Mouse (Mus musculus) adrenal gland, postnatal 0 days (tissue): ENCODE data around the gene Braf. TPM values are rescaled to one million over a fixed set of nuclear protein-coding genes. Genes with fewer than 3 reads are reported as not detected.

Experiments
- polyA plus RNA-seq: library from polyadenylated mRNA; unstranded; fragments of >200 nt; fragmentation: Nextera tagmentation; extraction: Ambion mirVana; gene quantifications from 2 replicates; pipeline ENCODE4 v1.2.1, GENCODE M21; 2015

The Braf gene
- polyA plus RNA-seq: 7.8 and 8.3 TPM in 2 replicates

DNA sequence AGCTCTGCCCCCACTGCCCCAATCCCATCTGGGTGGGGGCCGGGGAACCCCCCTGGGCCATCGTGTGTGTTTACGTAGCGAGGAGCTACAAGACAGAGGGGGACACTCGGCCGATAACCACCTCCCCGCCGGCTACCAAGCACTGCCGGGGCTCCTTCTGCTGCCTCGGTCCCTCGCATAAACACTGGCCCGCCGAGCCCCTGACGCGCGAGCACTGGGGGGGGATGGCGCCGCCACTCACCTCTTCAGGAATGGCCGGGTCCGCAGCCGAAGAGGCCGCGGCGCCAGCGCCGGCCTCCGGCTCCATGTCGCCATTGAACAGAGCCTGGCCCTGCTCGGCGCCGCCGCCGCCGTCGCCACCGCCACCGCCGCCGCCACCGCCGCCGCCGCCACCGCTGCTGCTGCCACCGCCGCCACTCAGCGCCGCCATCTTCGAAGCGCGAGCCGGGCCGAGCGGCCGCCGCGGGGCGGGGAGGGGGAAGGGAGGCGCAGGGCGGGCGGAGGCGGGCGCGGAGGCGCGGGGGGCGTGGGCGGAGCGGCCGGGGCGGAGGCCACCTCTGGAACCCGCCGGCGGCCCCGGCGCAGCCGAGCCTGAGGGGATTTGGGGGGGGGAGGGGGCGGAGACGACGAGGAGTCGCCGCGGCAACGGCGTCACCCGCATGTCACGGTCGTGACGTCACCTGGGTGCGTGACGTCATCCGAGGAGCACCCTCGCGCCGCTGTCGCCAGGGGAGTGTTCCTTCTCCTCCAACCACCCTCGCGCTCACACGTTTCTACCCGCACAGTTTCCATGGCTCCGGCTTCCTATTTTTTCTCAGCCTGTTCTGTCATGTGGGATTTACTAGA lies at the start of gene Braf:
Gene Braf (minus strand): TSS at position 598 of the 846 bp plus-strand sequence.

DNA sequence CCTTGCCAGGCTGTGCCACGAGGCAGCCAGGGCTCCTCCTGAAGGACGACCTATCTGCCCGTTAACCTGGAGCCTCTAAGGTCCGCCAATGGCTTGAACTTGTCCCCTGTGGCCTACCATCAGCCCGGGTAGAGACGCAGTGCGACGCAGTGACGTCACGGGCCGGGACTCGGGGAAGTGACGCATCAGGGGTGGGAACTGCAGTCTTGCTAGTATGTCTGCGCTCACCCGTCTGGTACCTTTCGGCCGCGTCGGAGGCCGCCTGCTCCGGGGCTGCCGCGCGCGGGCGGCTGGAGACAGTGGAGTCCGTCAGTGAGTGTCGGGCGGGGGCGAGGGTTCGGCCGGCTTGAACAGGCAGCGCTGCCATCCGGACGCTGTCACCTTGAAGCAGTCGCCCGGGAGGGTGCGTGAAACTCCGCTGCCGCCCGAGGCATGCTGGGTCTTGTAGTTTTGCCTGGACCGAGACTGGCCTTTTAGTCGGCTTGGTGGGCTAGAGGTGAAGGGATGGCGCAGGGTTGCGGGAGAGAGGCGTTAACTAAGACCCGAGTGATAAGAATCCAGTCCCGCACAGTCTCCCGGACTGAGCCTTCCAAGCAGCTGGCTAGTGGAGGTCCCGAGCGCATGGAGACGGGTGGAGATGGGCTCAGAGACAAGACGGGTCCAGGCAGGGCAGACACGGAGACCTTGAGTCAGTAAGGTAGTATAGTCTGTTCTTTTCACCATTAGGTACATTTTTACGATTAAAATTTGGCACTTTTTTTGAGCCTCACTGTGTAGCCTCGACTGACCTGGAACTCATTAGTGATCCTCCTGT lies 132.7 kb downstream of the Braf start, which contains the start of gene Ndufb2:
Gene Ndufb2 (plus strand): TSS at position 174 of the 814 bp plus-strand sequence.

DNA sequence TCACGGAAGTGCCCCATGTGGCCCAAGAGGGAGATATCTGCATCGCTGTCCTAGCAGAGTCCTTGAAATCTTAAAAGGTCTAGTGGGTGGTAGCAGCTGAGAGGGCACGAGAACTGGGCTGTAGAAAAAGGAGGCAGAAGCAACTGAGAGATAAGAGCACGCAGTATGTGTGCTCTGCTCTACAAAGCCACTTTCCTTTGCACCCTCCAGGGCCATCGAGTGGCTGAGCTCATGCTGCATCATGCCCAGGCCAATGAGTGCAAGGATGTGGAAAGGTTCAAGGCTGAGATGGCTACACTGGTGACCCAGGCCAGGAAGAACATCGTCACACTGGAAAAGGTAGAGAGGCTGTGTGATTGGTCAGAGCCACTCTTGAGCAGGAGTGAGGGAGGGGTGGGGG lies 139.7 kb downstream of the Braf start, which contains the start of gene Gm42420:
Gene Gm42420 (plus strand): TSS at position 237 of the 400 bp plus-strand sequence.

DNA sequence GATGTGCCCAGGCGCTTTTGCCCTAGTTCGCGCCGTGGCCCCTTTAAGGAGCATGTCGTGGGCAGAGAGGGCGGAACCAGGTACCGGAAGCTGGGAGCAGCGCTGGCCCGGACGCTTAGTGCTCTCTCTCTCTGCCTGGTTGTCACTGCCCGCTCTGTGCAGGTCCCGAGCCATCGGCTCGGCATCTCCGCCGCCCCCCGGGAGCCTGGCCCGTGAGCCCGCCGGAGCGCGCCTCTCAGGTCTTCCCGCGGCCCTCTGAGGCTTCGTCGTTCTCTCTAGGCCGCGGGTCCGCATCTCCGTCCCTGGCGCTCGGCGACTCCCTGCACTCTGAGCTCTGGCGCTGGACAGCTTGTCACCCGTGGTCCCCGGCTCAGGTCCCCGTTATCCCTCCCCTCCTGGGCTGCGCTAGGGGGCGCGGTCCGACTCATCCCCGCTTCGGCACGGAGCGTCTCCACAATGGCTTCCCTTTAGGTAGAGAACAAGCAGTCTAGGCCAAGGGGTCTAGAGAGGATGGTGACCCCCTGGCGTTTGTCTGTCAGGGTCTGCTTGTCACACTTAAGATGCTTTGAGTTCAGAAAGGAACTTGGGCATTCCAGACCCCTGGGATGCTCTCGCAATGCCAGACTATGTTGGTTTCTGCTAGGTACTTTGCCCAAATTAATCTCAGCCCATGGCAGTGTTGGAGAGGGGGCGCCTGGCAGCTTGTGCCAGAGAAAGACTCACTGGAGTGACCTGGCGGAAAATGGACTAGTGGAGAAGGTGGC lies 151.3 kb downstream of the Braf start, which contains the start of gene Adck2:
Gene Adck2 (plus strand): TSS at position 83 of the 764 bp plus-strand sequence.

DNA sequence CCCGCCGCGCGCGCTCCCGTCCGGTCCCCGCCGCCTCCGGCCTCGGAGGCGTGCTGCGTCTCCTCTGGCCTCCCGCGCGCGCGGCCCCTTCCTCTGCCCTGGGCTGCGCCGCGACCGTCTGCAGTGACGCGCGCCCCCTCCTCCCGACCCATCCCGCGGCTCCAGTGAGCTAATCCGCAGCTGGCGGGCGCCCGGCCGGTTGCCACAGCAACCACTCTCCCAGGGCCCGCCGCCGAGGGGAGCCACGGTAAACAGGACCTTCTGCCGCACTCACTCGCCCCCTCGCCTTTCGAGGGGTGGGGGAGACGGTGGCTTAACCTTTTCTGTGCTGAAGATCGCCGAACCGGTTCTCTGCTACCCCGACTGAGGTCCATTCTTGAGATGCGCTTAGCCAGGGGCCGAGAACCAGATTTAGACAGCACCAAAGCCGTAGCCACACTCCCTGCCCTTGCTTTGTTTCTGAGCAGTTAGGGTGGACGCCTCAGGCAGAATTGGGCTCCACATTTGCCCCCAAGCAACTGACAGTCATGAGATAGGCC lies 167.5 kb downstream of the Braf start, which contains the start of gene Dennd2a:
Gene Dennd2a (minus strand): TSS at position 145 of the 539 bp plus-strand sequence.

Other genes with a start within 250 kb of the Braf start
- gene Dennd2a, start 167.6 kb downstream of the Braf start, polyA plus RNA-seq: 12.3 and 13.6 TPM in 2 replicates
- 22.9 and 26.4 TPM in 2 replicates for gene Adck2, start 151.6 kb downstream of the Braf start, polyA plus RNA-seq
- 0.65 and 1.6 TPM in 2 replicates for gene Gm42420, start 139.7 kb downstream of the Braf start, polyA plus RNA-seq
- 600 and 1,097 TPM in 2 replicates for gene Ndufb2, start 132.9 kb downstream of the Braf start, polyA plus RNA-seq
- 343 and 607 TPM in 2 replicates for gene Mrps33, start 85.5 kb upstream of the Braf start, polyA plus RNA-seq
- 2.1 and 3.9 TPM in 2 replicates for gene Tmem178b, start 147.8 kb upstream of the Braf start, polyA plus RNA-seq